Mouse (Mus musculus) activated CD4-positive, CD25-positive, alpha-beta regulatory T cell (primary cell): ENCODE results near the gene Gm8764. TPM values are rescaled to one million over a fixed set of nuclear protein-coding genes. Genes with fewer than 3 reads are reported as not detected.

Experiments used
- polyA plus RNA-seq, 2 experiments: library from polyadenylated mRNA; unstranded; fragments of 100-300 nt; shearing (Covaris generic); gene quantifications; one replicate each; pipeline ENCODE4 v1.2.1; 2017

Gene Gm8764
- not detected for polyA plus RNA-seq

DNA sequence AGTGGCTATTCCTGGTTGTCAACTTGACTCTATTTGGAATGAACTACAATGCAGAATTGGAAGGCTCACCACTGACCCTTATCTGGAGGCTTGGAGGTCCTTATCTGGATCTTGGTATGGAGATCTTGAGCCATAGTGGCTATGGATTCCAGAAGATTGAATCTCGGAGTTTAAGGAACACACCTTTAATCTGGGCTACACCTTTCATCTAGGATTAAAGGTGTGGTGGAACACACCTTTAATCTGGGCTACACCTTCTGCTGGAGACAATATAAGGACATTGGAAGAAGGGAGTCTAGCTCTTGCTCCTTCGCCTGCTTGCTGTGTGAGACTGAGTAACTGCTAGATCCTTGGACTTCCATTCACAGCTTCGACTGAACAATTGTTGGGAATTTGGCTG lies at the start of gene Gm8764:
Gene Gm8764, plus strand, starts transcription at position 301 of the 400 bp plus-strand sequence.

DNA sequence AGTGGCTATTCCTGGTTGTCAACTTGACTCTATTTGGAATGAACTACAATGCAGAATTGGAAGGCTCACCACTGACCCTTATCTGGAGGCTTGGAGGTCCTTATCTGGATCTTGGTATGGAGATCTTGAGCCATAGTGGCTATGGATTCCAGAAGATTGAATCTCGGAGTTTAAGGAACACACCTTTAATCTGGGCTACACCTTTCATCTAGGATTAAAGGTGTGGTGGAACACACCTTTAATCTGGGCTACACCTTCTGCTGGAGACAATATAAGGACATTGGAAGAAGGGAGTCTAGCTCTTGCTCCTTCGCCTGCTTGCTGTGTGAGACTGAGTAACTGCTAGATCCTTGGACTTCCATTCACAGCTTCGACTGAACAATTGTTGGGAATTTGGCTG lies 17.1 kb upstream of the Gm8764 start, which contains the start of gene Gm21293:
Gene Gm21293, plus strand, starts transcription at position 301 of the 400 bp plus-strand sequence.

DNA sequence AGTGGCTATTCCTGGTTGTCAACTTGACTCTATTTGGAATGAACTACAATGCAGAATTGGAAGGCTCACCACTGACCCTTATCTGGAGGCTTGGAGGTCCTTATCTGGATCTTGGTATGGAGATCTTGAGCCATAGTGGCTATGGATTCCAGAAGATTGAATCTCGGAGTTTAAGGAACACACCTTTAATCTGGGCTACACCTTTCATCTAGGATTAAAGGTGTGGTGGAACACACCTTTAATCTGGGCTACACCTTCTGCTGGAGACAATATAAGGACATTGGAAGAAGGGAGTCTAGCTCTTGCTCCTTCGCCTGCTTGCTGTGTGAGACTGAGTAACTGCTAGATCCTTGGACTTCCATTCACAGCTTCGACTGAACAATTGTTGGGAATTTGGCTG lies 8.6 kb upstream of the Gm8764 start, which contains the start of gene Gm6763:
Gene Gm6763, plus strand, starts transcription at position 301 of the 400 bp plus-strand sequence.

DNA sequence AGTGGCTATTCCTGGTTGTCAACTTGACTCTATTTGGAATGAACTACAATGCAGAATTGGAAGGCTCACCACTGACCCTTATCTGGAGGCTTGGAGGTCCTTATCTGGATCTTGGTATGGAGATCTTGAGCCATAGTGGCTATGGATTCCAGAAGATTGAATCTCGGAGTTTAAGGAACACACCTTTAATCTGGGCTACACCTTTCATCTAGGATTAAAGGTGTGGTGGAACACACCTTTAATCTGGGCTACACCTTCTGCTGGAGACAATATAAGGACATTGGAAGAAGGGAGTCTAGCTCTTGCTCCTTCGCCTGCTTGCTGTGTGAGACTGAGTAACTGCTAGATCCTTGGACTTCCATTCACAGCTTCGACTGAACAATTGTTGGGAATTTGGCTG lies 8.4 kb downstream of the Gm8764 start, which contains the start of gene Gm21304:
Gene Gm21304, plus strand, starts transcription at position 301 of the 400 bp plus-strand sequence.

DNA sequence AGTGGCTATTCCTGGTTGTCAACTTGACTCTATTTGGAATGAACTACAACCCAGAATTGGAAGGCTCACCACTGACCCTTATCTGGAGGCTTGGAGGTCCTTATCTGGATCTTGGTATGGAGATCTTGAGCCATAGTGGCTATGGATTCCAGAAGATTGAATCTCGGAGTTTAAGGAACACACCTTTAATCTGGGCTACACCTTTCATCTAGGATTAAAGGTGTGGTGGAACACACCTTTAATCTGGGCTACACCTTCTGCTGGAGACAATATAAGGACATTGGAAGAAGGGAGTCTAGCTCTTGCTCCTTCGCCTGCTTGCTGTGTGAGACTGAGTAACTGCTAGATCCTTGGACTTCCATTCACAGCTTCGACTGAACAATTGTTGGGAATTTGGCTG lies 16.9 kb downstream of the Gm8764 start, which contains the start of gene Gm21312:
Gene Gm21312, plus strand, starts transcription at position 301 of the 400 bp plus-strand sequence.

DNA sequence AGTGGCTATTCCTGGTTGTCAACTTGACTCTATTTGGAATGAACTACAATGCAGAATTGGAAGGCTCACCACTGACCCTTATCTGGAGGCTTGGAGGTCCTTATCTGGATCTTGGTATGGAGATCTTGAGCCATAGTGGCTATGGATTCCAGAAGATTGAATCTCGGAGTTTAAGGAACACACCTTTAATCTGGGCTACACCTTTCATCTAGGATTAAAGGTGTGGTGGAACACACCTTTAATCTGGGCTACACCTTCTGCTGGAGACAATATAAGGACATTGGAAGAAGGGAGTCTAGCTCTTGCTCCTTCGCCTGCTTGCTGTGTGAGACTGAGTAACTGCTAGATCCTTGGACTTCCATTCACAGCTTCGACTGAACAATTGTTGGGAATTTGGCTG lies 25.4 kb downstream of the Gm8764 start, which contains the start of gene Gm20765:
Gene Gm20765, plus strand, starts transcription at position 301 of the 400 bp plus-strand sequence.

DNA sequence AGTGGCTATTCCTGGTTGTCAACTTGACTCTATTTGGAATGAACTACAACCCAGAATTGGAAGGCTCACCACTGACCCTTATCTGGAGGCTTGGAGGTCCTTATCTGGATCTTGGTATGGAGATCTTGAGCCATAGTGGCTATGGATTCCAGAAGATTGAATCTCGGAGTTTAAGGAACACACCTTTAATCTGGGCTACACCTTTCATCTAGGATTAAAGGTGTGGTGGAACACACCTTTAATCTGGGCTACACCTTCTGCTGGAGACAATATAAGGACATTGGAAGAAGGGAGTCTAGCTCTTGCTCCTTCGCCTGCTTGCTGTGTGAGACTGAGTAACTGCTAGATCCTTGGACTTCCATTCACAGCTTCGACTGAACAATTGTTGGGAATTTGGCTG lies 33.9 kb downstream of the Gm8764 start, which contains the start of gene Gm4340:
Gene Gm4340, plus strand, starts transcription at position 301 of the 400 bp plus-strand sequence.

Other genes starting within 250 kb of the Gm8764 start
- not detected for gene Gm21293, start 17.0 kb upstream of the Gm8764 start, polyA plus RNA-seq
- gene Gm6763, start 8.5 kb upstream of the Gm8764 start, polyA plus RNA-seq: not detected
- gene Gm21304, start 8.5 kb downstream of the Gm8764 start, polyA plus RNA-seq: not detected
- not detected for gene Gm21312, start 17.0 kb downstream of the Gm8764 start, polyA plus RNA-seq
- gene Gm20765, start 25.5 kb downstream of the Gm8764 start, polyA plus RNA-seq: not detected
- gene Gm4340, start 34.0 kb downstream of the Gm8764 start, polyA plus RNA-seq: not detected